Mouse (Mus musculus) Patski (cell line): ENCODE measurements at regions not wholly inside any gene's neighbourhood (a gene's known extent, or its start where the extent isn't known, plus 50 kb on each side); places are given as distances from the start of the nearest gene placed in this dataset.
A peak's percentile ranks its signal among the peaks of the same experiment; 100 is the strongest.

Experiments
- ATAC-seq: fragments of 100-300 bp; one replicate; pipeline ENCODE4 v1.8.0; 2021
- CTCF ChIA-PET: fragments of 350-600 bp; sonication (Branson Sonifier 250); formaldehyde crosslinking; loops from one replicate; lab custom pipeline; 2022; ENCODE audit warnings: inconsistent platforms; lab: Charles Lee
- POLR2A ChIA-PET: fragments of 350-600 bp; sonication (Branson Sonifier 250); formaldehyde crosslinking; loops from one replicate; lab custom pipeline; 2022; ENCODE audit warnings: antibody characterized with exemption, inconsistent platforms; lab: Charles Lee
- DNase-seq: peaks from one replicate; pipeline ENCODE4 v3.0.0-alpha.2; 2011; ENCODE audit warnings: low read depth, low spot score
- H3K27me3 ChIP-seq: fragments of 371-371 bp; one replicate; pipeline ENCODE4 v1.5.1; 2021
- CTCF ChIP-seq: fragments of 100-300 bp; IDR thresholded peaks from one replicate; pipeline ENCODE4 v1.5.1; 2021
- in situ Hi-C: fragments of 300-500 bp; cut with MboI; formaldehyde crosslinking; loops from 3 replicates; pipeline ENCODE4 v1.11.1; 2018; ENCODE audit warnings: low pct_unique_long_range_greater_than_20kb, mixed read lengths

- ChIA-PET POLR2A (no interaction called here), CTCF (interaction anchor here (0.9 to 1.3 kb wide), 2 partner anchors 22 to 83 kb away, joined by 3 read pairs; no protein-coding TSS in a partner anchor)
- in situ Hi-C loops = loop anchor here (5.0 kb wide), 1 partner anchor 54 kb away; the partner anchor contains the start of gene Nog
- ATAC-seq (no peak), DNase-seq (no peak)
- TF ChIP-seq CTCF = no peak
- no peaks in the 10 kb centered on the region for H3K27me3 ChIP-seq
Observed at GRCm38 (mm10) chr11:89247991-89248390, 54.1 kb downstream of the Nog start.

DNA sequence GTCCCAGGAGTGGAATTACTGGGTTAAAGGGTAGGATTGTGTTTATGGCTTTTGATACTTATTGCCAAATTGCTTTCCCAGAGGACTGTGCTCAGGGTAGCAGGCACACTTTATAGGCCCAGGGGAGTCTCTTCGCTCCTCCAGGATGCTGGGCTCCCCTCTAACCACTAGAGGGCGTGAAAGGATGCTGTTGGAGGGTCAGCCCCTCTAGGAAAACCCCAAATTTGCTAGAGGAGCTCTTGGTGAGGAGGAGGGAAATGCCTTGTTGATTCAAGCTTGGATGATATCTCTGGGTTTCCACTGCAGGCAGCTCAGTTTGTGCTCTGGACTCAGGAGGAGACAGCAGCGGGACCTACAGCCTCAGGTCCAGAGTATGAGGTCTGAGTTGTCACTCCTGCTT, 58.8 kb downstream of the Nog start:
- peak; percentile 88 for TF ChIP-seq CTCF
- ATAC-seq = no peak
- POLR2A ChIA-PET = no interaction called here
- in situ Hi-C loops = no loop called here
- H3K27me3 ChIP-seq = no peaks in the 10 kb centered on the region
- no peak for DNase-seq
- CTCF ChIA-PET = interaction anchor here (0.8 to 2.7 kb wide), 5 partner anchors 11 to 78 kb away, joined by 3 to 7 read pairs (median 4); no protein-coding TSS in a partner anchor

GRCm38 (mm10) chr11:89242130-89242529, 60.0 kb downstream of the Nog start:
- ATAC-seq (no peak), DNase-seq (no peak)
- H3K27me3 ChIP-seq = no peaks in the 10 kb centered on the region
- in situ Hi-C loops = no loop called here
- ChIA-PET CTCF (interaction anchor here (1.4 to 2.7 kb wide), 2 partner anchors 11 to 12 kb away, joined by 3 to 7 read pairs; no protein-coding TSS in a partner anchor), POLR2A (no interaction called here)
- no peak for TF ChIP-seq CTCF

DNA sequence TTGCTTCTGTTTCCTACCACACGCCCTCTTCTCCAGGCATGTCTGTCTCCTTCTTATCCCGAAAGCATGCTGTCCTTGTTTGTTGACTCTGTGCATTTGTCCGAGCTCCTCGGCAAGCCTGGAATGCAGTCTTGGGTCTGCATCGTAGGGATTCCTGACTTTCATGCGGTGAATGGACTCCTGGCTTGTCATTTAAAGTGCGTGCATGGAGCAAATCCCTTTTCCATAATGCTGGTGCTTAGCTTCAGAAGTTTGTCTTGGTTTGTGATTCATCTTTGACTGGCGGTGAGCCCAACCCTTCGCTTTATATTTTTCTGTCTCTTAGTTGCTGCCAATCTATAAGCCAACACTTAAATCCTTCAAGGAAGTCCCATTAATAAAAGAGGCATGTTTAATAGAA, 62.2 kb downstream of the Nog start:
- no peak for DNase-seq
- no peaks in the 10 kb centered on the region for H3K27me3 ChIP-seq
- in situ Hi-C loops = no loop called here
- ATAC-seq = no peak
- TF ChIP-seq CTCF = no peak
- ChIA-PET CTCF (no interaction called here), POLR2A (no interaction called here)

- CTCF ChIA-PET = no interaction called here
- no peak for DNase-seq
- in situ Hi-C loops = no loop called here
- TF ChIP-seq CTCF = no peak
- ATAC-seq = no peak
- POLR2A ChIA-PET = no interaction called here
- H3K27me3 ChIP-seq = no peaks in the 10 kb centered on the region
Observed at GRCm38 (mm10) chr11:89236904-89237303, 65.2 kb downstream of the Nog start.

- ATAC-seq (no peak), DNase-seq (no peak)
- in situ Hi-C loops = no loop called here
- ChIA-PET CTCF (no interaction called here), POLR2A (no interaction called here)
- TF ChIP-seq CTCF = no peak
- H3K27me3 ChIP-seq = no peaks in the 10 kb centered on the region
Observed at GRCm38 (mm10) chr11:89232884-89233480, 69.2 kb downstream of the Nog start.

- in situ Hi-C loops = no loop called here
- no peaks in the 10 kb centered on the region for H3K27me3 ChIP-seq
- POLR2A ChIA-PET = no interaction called here
- DNase-seq (no peak), ATAC-seq (peak; percentile 74)
- no peak for TF ChIP-seq CTCF
- CTCF ChIA-PET = interaction anchor here (0.9 kb wide), 1 partner anchor 23 kb away, joined by 3 read pairs; no protein-coding TSS in a partner anchor
Observed at GRCm38 (mm10) chr11:89229726-89230125, 72.4 kb downstream of the Nog start.

DNA sequence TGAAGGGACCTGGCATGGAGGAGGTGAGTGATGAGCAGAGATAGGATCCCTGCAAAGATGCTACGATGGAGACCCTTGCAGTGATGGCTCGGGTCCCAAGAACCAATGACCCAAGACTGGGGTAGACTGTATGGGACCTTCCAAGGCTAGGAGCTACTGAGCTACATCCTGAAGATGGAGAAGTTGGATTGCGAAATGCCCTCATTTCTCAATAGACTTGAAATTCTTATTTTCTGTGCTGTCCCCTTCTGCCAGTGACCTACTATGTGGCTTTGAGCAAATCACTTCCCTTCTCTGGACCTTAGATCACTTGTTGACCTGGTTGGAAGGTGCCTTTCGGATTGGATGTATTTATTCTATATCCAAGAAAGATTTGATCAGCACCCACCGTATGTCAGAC, 88.9 kb downstream of the Nog start:
- ATAC-seq (no peak), DNase-seq (no peak)
- no peaks in the 10 kb centered on the region for H3K27me3 ChIP-seq
- POLR2A ChIA-PET = interaction anchor here (0.6 kb wide), 1 partner anchor 45 kb away, joined by 3 read pairs; no protein-coding TSS in a partner anchor
- CTCF ChIA-PET = interaction anchor here (1.1 kb wide), 1 partner anchor 18 kb away, joined by 4 read pairs; no protein-coding TSS in a partner anchor
- in situ Hi-C loops = no loop called here
- no peak for TF ChIP-seq CTCF

DNA sequence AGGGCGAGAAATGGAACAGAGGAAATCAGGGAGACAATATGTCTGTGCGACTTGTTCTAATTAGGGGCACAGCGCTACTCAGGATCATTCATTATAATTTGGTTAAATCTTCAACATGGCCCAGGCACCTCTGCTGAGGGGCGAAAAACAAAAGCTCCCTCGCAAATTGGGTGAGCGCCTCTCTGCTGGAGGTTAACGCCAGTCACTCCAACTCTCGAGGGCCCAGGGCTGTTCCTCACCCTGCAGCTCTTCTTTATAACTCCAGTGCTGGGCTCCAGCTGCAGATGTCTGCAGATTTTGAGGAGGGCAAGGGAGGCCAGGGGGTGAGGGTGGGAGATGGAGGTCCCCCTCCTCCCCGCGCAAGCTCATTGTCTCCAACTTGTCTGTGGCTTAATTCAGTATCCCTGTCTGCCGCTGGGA, 92.6 kb downstream of the Nog start:
- POLR2A ChIA-PET = no interaction called here
- in situ Hi-C loops = no loop called here
- H3K27me3 ChIP-seq = no peaks in the 10 kb centered on the region
- ATAC-seq = no peak
- no peak for TF ChIP-seq CTCF
- CTCF ChIA-PET = interaction anchor here (1.1 kb wide), 1 partner anchor 70 kb away, joined by 3 read pairs; no protein-coding TSS in a partner anchor
- DNase-seq = no peak

DNA sequence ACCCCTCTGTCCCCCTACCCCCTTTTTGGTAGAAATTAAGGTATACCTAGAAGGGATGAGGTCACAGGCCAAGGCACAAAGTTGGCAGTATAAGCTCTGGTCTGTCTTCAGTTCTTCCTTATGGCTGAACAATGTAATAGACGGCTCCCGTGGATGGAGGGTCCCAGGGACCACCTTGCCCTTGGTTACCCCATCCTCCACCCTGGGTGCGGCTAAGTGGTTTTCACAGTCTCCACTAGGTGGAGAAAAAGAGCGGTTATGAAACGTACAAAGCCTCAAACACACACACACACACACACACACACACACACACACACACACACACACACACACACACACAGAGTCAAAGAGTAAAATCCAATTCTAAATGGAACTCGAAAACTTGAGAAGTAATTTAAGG, 93.1 kb downstream of the Nog start:
- ATAC-seq = no peak
- no peaks in the 10 kb centered on the region for H3K27me3 ChIP-seq
- CTCF ChIA-PET = interaction anchor here (1.1 kb wide), 1 partner anchor 70 kb away, joined by 3 read pairs; no protein-coding TSS in a partner anchor
- TF ChIP-seq CTCF = no peak
- DNase-seq = no peak
- POLR2A ChIA-PET = no interaction called here
- in situ Hi-C loops = no loop called here

- H3K27me3 ChIP-seq = no peaks in the 10 kb centered on the region
- peak; percentile 97 for DNase-seq
- in situ Hi-C loops = no loop called here
- ChIA-PET CTCF (interaction anchor here (0.6 to 1.3 kb wide), 3 partner anchors 19 to 110 kb away, joined by 3 read pairs; no protein-coding TSS in a partner anchor), POLR2A (no interaction called here)
- TF ChIP-seq CTCF = no peak
- peak; percentile 89 for ATAC-seq
Observed at GRCm38 (mm10) chr11:89206788-89207187, 95.3 kb downstream of the Nog start.
